Mouse (Mus musculus) A20 (cell line): ENCODE results near the gene Colgalt1.

Experiments used
- DNase-seq: peaks from one replicate; pipeline ENCODE4 v3.0.0-alpha.2; 2011; ENCODE audit warnings: low read depth, low spot score

Colgalt1 gene

DNA sequence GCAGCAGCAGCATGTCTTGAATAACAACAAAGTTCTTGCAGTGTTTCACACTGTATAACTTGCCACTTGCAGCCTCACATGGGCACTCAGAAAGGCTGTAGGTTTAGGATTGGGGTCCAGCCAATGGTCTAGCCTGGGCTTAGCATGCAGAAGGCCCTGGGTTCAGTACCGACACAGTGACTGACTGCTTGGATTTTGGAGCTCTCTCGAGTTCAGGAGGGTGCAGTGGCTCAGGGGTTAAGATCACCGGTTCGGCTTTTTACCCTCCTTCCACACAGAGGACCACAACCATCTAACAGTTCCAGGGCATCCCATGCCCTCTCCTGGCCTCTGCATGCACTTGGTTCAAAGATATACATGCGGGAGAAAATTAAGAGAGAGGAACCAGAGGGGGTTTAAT, 19.8 kb upstream of the Colgalt1 start:
- no peak for DNase-seq

DNA sequence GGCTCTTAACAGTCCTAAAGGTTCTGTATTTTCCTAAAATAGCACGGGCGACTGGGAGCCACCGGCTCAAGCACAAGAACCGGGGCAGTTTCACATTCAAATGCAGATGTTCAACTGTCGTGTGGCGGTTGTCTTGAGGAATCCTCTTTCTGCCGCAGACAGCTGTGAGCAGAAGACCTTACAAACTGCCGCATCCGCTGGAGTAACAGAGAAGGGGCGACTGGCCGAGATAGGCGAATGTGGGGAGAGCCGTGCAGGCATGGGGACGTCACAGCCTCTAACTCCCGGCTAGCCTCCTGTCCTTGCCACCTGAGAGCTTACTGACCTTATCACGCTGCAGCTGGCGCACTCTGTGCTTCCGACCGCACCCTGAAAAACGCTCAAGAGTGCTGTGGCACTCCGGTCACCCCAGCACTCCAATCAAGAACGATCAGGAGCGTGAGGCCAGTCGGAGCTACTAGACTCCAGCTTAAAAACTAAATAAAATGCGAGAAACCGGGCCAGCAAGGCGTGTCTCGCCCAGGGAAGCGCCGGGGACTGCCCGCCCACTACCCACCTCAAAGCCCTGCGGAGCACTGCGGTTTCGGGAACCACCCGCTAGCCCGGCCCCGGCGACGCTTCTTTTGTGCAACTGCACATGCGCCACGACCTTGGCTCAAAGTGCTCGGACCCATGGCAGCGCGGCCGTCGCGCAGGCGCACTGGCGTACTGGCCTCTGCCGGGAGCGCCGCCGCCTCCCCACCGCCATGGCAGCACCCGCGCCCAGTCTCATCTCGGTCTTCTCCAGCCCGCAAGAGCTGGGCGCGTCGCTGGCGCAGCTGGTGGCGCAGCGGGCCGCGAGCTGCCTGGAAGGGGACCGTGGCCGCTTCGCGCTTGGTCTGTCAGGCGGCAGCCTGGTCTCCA, 19.1 kb upstream of the Colgalt1 start, which contains the start of gene Pgls:
Pgls (plus strand) TSS at position 706 of the 903 bp plus-strand sequence.
- DNase-seq = peak; percentile 97

DNA sequence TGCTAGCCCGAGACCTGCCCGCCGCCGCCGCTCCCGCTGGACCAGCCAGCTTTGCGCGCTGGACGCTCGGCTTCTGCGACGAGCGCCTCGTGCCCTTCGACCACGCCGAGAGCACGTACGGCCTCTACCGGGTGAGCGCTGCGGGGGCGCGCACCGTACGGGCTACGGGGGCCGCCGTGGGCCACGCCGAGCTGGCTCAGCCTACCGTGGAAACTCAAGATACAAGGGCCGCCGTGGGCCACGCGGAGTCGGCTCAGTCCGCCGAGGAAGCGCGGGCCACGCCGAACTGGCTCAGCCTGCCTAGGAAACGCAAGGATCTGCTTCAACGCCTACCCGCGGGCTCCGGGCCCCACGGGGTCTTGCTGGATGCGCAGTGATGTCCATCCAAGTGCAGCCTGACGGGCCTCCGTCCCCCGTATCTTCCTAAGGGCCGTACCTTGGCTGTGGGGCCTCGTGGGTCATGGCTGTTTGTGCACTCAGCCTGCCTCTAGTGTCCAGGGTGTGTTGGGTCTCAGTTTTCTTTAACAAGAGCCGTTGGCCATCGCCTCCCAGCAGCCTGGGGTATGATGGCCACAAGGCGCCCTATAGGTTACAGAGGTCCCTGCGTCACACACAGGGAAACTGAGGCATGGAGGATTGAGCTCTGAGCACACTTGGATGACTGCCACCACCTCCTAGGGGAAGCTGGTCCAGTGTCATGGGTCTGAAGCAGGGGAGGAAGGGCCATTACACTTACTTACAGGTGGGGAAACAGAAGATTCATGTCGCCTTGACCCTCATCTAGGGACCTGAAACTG, 18.2 kb upstream of the Colgalt1 start:
- peak; percentile 52 for DNase-seq

DNA sequence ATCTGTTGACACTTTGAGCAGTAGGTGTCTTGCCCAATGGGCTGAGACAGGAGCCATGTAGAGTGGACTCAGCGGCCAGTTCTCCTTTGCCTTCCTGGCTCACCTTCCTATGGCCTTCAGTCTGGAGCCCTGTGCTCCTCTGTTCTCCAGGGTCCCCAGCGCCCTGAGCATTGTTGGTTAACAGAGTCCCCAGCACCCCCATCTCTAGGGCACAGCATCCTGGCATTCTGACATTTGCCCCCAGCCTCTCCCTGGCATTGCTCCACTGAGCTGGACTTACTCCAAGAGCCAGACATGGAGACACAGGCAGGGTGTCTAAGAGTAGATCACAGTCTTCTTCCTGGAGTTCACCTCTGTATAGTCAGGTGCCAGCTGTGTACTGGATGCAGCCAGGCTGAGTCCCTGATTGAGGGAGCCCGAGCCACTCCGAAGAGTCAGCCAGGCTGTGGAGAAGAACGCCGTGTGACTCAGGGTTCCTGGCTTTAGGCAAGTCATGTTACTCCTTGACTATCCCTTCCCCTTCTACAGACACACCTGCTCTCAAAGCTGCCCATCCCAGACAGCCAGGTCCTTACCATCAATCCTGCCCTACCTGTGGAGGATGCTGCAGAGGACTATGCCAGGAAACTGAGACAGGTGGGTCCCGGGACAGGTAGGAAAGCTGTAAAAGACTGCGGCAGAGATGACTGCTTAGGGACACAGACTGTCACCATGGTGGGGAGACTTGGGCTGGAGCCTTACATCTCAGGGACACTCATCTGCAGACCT, 17.1 kb upstream of the Colgalt1 start:
- no peak for DNase-seq

DNA sequence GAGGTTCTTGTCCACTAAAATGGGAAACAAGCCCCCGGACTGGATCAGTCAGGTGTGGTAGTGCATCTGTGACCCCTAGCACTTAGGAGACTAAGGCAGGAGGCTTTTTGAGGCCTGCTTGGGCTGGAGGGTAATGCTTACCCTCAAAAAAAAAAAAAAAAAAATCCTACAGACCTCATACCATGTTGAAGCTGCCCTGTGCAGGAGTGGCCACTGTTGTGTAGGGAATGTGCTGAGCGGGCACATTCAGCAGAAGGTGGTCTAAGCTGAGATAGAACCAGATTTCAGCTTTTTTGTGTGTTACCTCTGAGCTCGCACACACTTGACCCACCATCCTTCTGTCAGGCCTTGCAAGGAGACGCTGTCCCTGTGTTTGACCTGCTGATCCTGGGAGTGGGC, 16.5 kb upstream of the Colgalt1 start:
- no peak for DNase-seq

DNA sequence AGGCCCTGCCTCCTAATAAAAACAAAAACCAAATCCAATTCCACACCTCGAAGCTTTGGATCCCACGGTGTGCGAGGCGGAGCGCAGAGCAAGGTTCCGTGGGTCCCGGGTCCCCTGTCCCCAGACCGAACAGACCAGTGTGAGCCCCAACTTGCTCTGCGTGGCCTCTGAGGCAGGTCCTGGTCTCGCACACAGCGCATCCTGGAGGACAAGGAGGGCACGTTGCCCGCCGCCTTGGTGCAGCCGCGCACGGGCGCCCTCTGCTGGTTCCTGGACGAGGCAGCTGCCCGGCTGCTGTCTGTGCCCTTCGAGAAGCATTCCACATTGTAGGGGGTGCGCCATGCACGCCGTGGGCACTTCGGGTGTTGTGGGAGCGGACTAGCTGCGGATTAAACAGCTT, 14.9 kb upstream of the Colgalt1 start:
- DNase-seq = peak; percentile 89

DNA sequence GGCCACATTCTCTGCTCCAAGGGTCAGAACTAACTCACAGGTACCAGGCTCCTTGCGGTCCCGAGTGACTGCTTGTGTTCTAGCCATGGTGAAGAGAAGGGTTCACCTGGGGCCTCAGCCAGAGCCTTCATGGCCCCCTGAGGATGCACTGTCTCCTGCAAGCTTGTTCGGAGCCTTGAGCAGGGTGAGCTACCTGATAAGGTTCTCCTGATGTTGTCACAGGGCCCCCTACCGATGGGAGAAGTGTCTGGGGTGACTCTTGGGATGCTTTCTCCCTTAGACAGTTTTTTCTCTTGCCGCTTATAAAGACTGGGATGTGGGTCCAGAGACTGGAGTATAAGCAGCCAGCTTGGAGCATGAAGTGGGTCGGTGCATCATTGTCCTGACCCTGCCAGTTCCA, 14.4 kb upstream of the Colgalt1 start:
- DNase-seq = no peak

DNA sequence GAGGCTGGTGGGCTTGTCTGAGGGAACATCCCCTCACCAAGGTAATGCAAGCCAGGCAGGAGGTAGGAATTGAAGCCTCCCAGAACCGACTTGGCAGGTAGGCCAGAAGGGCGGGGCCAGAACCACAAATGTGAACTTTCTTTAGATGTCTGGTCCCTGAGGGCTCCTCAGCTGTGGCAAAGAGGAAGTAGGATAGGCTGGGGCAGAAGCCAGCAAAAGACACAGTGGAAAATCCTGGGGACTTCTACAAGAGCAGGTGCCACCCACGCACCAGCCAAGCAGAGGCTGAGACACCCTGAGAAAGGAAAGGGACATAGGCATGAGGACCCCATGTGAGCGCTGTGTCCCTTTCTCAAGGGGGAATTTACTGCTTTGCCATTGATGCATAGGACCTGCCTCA, 14.0 kb upstream of the Colgalt1 start:
- peak; percentile 87 for DNase-seq

DNA sequence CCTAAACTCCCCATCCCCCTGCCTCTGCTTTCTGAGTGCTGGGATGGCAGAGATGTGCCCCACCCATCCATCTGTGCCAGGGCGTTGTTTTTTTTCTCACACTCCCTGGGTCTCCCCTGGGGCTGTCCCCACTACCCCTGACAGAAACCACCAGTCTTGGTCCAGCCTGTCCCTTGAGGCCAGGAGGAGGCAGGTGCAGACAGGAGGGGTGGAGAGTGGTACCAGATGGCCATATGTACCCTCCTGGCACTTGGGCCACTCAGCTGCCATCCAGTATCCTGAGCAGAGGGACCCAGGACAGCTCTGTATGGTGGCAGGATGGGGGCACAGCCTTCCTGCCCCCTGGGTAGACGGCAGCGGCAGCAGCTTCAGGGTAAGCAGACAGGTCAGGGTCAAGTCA, 13.3 kb upstream of the Colgalt1 start, which contains the start of gene Fam129c:
Fam129c (plus strand) TSS at position 198 of the 400 bp plus-strand sequence.
- DNase-seq = peak; percentile 91

DNA sequence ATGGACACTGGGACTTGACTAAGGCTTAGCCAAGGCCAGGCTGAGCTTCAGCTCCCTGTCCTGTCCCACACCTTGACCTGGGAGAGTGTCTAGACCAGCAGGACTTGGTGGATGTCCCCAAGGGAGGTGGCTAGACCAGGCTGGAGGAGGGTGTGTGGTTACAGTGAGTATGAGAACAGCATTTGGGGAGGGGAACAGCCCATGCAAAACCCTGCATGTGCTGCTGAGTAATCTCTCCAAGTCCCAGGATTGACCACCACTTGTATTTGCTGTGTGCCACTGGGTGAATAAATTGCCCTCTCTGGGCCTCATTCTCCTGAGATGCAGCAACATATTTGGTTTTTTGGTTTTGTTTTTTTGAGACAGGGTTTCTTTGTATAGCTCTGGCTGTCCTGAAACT, 12.4 kb upstream of the Colgalt1 start:
- peak; percentile 20 for DNase-seq

DNA sequence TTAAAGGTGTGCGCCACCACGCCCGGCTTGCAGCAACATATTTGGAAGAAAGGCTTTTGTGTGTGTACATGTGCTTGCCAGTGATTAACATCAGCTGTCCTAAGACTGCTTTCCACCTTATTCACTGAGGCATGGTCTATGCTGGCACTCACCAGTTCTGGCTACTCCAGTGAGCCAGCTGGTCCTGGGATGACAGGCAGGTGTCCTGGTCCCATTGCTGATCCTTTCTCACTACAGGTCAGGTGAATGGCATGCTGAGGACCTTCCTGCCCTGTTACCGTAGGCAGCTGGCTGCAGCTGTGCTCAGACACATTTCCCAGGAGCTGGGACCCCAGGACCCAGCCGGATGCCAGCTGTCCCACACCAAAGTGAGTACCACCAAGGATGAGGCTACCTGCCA, 12.0 kb upstream of the Colgalt1 start:
- DNase-seq = no peak

DNA sequence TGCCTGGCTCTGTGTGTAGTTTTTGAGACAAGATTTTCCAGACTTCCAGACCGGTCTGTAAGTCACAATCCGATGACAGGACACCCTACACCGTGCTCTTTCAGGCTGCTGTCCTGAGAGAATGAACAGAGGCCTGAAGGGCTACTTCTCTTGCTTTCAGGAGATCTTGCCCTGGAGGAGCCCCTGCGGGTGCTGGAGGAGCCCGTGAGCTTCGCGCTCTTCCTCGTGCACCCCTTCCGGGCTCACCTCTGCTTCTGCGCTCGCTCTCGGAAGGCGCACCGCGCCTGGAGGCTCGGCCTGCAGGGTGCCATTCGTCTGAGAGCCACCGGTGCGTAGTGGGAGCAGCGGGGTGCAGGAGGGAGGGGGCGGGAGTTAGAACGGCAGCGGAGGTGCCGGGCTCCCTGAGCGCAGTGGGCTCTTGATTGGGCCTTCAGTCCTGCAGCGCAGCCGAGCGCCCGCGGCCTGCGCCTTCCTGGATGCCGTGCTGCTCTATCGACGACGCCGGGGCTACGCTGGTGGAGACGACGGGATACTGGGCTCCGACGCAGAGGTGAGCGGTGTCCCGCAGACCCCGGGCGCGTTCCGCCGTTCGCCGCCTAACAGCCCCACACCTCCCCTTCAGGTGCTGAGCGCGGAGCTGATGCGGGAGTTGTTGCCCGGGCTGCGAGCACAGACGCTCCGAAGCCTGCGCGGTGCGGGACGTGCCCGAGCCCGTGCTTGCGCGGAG, 8.7 kb upstream of the Colgalt1 start:
- no peak for DNase-seq

DNA sequence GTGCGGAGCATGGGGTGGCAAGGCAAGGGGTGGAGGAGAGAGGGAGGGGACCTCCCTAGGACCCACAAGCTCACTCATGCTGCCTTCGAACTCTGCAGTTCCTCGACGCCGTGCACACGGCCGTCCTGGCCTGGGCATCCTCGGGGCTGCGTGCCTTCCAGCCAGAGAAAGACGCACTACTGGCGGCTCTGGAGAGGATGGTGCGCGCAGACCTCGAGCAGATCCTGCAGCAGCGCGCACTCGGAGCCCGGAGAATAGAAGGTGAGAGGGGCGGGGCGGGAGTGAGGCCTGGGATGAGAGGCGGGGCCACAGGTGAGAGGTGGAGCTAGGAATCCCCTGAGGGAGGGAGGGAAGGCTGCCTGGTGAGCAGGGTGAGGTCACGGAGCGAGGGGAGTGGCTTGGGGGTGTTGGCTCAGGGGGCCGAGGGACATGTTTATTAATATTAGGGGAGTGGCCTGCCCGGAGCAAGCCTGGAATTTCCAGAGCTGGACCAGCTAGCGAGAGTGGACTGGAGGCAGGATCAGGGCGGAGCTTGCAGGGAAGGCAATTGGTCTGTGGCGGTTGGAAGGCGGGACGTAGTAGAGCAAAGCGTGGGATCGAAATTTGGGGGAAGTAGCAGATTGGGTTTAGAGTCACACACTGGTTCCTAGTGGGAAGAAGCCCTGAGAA, 8.0 kb upstream of the Colgalt1 start:
- no peak for DNase-seq

DNA sequence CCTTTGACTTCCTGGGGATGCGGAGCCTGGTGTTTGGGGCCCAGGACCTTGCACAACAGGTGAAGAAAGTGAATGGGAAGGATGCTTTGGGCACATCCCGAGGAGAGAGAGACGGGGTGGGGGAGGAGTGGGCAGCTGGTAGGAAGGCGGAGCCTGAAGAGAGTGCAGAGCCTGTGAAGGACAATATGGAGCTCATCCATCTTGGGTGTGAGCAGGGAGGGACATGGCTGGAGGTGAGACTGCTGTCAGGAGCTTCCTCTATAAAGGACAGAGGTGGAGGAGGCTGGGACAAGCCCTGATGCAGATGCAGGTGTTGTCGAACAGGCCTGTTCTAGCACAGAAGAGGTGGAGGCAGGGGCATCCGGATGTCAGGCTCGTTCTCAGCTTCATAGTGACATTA, 6.8 kb upstream of the Colgalt1 start:
- no peak for DNase-seq

DNA sequence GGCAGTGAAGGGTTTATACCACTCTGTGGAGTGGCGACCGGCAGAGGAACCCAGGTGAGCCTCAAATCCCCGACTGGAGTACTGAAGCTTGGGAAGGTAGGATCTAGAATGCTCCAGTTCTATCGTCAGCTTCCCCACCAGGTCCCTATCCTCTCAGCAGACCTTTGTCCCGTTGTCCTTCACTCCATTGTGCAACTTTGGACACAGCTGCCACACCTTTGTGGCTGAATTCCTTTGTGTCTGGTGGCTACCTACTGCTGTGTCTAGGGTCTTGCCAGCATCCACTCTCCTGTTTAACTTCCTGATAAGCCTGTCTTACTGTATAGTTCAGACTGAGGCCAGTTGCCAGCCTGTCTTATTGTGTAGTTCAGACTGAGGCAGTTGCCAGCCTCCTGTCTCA, 1.3 kb downstream of the Colgalt1 start:
- no peak for DNase-seq

DNA sequence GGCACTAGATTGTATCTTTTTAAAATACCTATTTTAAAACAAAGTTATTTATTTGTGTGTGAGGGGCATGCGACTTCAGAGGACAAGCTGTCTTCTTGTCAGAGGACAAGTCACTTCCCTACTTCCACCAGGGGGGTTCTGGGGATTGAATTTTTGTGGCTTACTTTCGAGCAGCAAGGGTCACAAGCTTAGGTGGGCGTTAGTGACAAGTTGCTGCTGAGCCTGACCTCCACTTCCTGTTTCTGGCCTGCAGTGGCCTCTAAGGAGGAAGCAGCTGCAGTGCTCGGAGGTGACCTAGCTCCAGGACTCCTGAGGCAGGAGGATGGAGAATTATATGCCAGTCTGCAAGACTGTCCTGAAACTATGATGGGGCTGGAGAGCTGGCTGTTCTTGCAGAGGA, 2.6 kb downstream of the Colgalt1 start:
- peak; percentile 41 for DNase-seq

DNA sequence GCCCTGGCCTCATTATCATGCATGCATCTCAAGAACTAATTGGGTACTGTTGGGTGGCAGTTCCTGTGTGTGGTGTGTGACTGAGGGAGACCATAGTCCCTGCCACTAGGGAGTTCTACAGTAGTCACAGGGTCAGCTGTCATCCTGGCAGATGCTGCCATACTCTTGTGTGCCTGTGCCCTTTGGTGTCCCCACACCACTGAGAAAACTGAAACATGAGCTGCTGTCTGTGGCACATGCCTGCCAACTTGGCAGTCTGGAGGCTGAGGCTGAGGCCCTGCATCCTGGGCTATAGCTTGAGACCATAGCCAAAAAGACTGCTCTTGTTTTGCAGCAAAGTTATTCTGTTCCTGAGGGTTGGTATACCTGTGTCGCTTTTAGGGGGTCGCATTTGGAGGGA, 9.0 kb downstream of the Colgalt1 start:
- no peak for DNase-seq

DNA sequence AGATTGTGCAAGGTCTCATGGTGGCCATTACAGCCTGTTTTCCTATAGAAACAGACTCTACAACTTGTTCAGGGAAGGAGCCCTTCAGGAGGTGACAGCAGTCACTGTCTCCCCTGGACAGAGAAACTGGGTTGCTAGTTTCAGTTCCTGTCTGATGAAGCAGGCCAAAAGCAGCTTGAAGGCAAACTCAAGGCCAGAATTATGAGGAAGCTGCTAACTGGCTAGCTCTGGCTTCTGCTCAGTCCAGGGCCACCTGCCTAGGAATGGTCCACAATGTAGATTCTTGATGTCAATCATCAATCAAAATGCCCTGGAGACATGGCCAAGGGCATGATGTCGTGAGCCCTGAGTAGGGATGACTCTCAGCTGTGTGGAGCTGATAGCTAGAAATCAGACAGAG, 14.3 kb downstream of the Colgalt1 start:
- DNase-seq = peak; percentile 85

DNA sequence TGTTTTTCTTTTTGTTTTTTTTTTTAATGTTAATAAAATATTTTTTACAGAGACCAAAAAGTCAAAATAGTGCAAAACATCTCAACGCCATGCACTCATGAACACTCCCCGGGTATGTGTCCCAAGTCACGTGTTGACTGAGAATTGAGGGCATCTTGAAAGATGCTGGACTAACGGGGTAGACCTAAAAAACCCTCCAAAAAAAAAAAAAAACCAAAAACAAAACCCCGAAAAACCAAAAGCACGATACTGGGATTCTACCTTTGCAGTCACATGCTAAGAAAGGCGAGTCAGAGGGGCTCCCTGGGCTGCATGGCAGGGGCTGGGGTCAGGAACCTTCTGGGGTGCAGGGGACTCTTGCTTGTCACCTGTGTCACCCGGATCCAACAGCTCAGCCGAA, 16.0 kb downstream of the Colgalt1 start:
- no peak for DNase-seq

DNA sequence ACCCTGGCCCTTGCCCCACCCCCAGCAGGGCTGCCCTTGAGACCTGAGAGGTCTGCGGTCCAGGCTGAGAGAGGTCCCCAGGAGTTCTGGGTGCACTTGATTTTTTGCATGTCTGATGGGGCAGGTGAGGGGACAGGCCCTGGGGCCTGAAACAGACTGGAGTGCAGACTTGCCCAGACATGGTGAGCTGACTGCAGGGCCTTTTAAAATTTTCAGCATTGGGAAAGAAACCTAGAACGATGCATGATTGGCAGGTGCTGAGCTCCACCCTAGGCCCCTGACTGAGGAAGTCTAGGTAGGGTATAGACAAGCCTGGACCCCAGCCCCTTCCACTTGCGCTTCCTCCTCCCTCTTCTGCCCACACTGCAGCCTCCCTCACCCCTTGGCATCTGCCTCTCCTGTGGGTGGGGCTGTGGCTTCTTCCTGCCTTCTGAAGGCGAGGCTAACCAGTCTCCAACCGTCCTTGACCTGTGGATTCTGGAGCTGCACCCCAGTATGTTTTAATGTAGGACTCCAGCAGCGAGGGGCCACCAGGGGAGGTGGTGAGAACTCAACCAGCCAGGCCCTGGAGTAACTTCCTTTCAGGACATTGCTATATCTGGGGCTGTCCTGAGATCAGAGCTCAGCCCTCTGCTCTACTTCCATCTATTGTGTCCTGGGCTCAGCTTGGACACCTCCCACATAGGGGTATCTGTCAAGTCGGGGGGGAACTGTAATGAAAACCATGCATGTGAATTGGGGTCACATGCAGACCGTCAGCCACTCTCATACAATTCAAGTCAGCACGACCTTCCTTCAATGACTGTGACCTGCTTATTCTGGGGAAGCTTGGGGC, 16.7 kb downstream of the Colgalt1 start:
- DNase-seq = peak; percentile 58
